Mouse (Mus musculus) forelimb bud, embryonic 11.5 days (tissue): ENCODE results near the gene Pah.

Experiments
- DNase-seq: peaks from one replicate; pipeline ENCODE4 v3.0.0-alpha.2; 2012; ENCODE audit warnings: low read depth, low spot score

Pah gene

GRCm38 (mm10) chr10:87521646-87522045, at the start of gene Pah:
Pah (plus strand) TSS chr10:87521795.
- DNase-seq, result no peak

DNA sequence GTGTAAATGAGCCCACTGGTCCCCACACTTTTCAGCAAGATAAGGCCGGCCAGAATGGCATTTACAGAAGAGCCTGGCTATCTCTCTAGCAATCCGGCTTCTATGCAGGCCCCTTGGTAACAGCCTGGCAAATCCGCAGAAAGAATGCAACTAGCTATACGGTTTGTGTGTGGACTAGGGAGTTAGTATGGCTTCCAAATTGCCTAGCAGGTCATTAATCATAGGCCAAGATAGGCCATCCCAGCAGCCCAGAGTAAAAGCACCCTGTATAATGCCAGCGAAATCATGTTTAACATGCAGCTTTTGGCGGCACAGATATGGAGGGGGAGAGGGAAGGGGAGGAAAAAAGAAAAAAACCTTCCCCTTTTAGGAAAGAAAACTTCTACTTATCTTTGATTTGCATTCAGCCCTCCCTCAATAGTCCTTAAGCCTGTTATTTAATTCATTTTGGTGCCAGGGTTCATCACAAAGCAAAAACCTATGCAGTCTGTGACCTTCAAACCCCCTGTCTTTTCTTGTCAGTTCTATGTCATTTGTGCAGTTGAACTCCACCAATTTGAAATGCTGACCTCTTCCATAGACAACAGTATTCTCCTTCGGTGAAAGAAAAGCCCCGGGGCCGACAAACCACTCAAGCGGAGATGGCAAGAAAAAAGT, 48.0 kb upstream of the Pah start:
- DNase-seq, result no peak

- DNase-seq, result no peak
These were observed 46.6 kb upstream of the Pah start for GRCm38 (mm10) chr10:87474971-87475370.

GRCm38 (mm10) chr10:87477895-87478294, 43.7 kb upstream of the Pah start:
- no peak for DNase-seq

- no peak for DNase-seq
These were observed 36.5 kb upstream of the Pah start for GRCm38 (mm10) chr10:87484831-87485720.

DNA sequence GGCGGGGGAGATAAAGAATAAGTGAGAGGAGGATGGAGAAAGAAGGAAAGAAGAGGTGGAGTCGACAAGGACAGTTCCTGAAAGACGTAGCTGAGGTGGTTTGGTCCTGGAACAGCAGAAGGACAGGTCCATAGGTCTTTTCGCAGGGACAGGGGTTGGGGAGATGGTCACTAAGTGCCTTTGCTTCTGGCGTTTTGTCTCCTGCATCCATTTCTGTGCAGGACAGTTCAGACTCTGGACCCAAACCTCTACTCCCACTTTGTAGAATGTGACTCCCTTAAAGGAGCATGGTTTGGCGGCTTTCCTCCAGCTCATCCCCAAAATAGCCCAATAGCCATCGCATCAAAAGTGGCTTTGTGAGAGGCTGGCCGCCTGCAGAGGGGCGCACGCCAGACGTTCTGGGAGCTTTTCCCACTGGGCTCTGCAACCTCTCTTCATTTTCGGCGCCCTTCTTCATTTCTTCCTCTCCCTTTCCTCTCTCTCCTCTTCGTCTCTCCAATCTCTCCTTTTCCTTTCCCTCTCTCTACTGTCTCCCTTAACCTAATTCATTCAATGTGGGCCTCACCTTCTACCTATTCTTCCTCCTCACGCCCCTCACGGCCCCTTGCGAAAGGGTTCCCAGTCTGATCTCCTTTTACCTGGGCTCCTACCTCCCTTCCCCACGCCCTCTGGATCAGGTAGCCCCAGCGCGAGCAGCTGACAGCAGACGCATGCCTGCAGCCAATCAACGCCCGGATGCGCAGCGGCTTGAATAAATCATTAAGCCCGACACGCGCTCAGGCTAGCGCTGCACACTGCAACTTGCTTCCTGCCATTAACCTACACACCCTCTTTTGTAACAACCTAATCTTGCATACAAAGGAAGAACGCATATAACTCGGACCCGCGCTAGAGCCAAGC, 35.6 kb upstream of the Pah start:
- no peak for DNase-seq

GRCm38 (mm10) chr10:87488429-87489145, 33.0 kb upstream of the Pah start:
- DNase-seq, result peak; percentile 55

DNA sequence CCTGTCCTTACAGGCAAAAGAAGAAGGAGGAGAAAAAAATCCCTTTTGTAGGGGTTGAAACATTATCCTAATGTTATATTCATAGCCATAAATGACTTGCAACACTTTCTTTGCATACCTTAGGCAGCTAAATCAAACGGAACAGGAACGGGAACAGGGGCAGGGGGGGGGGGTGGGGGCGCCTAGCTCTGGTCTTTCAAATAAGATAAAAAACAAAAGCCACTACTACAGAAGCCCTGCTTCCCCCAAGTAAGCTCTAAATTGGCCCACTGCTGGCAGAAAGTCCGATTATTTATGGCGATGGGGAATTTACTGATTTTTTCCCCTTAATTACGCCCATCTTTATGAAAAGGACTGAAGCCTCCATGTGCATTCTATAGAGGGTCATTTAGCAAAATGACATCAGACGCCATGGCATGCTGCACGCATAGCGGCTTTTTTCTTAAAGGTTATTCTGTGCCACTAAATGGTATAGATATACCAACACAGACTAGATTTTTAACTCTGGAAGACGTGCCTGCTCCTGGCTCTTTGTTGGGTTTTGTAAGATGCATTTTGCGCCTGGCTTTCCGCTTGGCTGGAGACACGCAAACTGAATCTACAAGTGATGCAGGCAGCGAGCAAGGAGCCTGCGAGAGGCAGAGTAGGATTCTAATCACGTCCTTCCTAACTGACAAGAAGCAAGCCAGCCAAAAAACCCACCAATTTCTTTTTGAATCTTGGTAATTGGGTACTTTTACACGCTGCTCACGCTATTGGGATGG, 32.2 kb upstream of the Pah start:
- no peak for DNase-seq

- DNase-seq, result no peak
These were observed 31.3 kb upstream of the Pah start for GRCm38 (mm10) chr10:87490328-87490727.

GRCm38 (mm10) chr10:87491485-87492040, 30.0 kb upstream of the Pah start:
- no peak for DNase-seq

GRCm38 (mm10) chr10:87492332-87492660, 29.3 kb upstream of the Pah start:
- no peak for DNase-seq

DNA sequence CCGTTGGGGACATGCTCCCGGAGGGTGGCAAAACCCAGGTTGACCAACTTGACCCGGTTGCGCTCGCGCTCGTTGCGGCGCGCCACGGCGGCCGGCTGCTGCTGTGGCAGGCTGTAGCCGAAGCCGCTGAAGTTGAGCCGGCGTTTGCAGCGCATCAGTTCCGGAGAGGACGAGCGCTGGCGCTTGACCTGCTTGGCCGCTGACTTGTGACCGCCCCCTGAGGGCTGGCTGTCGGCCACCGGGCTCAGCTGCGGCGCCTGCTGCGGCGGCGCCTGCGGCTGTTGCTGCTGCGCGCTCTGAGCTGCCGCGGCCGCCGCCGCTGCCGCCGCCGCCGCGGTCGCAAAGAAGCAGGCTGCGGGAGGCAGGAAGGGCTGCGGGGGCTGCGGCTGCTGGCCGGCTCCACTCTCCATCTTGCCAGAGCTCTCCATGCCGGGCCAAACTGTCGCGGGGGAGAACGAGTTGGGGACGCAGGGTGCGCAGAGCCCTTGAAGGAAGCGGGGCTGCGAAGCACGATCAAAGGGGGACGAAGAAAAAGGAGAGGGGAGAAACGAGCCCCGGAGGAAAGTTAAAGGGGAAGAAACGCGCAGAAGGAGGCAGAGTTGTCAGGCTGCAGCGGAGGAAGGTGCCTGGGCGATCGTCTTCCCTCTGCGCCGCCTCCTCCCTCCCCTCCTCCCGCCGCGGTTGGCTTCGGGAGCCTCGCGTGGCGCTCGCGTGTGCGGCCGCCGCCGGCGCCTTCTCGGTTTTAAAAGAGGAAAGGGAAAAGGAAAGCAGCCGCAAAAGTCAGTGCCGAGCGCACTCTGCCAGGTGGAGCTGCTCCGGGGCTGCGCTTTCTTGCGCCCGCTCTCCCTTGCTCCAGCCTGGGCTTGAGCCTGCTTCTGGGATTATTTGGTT, 28.7 kb upstream of the Pah start:
- peak; percentile 50 for DNase-seq

- DNase-seq, result no peak
These were observed 28.0 kb upstream of the Pah start, which contains the start of gene Ascl1 for GRCm38 (mm10) chr10:87493576-87493975. Ascl1 (minus strand) TSS chr10:87493660.

DNA sequence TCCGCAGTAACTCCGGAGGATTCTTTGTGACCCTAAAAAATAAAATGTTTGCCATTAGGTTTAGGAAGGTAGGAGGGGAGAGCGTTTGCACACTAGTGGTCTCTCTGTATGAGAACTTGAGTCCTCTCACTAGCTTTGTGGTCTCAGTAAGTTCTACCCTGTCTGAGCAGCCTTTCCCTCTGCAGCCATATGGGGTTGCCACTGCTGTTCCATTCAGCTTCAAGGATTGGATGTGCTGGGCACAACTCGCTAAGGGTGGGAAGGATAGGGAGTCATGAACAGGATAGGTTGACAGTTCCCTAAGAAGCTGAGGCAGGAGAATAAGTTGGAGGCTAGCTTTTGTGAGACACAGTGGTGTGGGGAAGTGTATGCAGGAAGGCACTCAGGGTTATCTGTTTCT, 27.4 kb upstream of the Pah start:
- no peak for DNase-seq

GRCm38 (mm10) chr10:87494596-87494995, 27.0 kb upstream of the Pah start:
- DNase-seq, result no peak

- no peak for DNase-seq
These were observed 24.5 kb upstream of the Pah start for GRCm38 (mm10) chr10:87497056-87497455.

- no peak for DNase-seq
These were observed 20.5 kb upstream of the Pah start for GRCm38 (mm10) chr10:87500926-87501658.

- no peak for DNase-seq
These were observed 19.9 kb upstream of the Pah start for GRCm38 (mm10) chr10:87501659-87502042.

DNA sequence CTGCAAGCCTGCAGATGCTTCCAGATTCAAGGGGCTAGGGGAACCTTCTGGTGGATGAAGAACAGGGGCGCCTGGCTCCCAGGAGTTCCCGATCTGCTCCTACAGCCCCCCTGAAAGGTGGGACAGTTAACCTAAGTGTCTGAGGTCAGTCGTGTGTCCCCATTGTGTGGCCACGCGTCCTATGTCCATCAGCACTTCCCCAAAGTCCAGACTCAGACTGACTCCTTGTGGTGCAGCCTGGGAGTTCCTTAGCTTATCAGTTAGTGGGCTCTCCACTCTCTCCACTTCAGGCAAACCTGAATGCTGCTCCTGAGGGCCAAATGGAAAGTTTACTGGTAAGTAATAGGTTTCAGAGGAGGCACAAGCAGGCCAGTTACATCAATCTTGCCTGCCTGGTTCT, 19.3 kb upstream of the Pah start:
- no peak for DNase-seq
